Mouse (Mus musculus): Measurements from ENCODE around the gene Hdac7.

Gene Hdac7

DNA sequence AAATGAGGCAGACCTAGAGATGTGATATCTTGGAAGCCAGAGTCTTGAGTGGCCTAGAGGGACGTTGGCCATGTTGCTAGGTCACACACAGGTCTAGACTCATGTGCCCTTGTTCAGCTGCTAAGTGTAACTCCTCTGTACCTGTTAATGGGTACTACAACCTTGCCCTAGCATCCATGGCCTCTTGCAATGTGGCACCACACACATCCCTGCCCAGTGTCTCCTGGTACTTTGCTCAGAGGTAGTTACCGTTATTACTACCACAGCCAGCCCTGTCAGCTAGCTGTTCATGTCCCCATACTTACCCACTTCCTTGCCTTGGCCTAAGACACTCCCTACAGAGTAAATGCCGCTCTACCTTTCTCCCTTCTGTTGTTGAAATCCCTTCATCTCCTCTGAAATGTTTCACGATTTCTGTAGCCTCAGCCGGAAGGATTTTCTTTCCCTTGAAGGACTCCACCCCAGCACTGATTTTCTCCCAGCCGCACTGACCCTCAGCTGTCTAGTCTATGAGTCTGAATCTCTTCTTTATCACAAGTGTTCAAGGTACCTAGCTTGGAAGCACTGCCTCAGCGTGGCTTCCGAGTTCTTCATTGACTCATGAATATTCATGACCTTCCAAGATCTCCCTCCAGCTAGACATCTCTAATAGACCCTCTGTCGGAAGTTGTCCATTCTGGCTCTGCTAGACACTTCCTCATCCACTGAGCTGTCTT is 11.4 kb downstream of the Hdac7 start:
- DNase-seq (ENCODE audit: low spot score in 2 of 2): no peak

GRCm38 (mm10) chr15:97831987-97832640 is 12.2 kb downstream of the Hdac7 start:
- DNase-seq (ENCODE audit: low spot score in 2 of 2): peak; percentile 67

DNA sequence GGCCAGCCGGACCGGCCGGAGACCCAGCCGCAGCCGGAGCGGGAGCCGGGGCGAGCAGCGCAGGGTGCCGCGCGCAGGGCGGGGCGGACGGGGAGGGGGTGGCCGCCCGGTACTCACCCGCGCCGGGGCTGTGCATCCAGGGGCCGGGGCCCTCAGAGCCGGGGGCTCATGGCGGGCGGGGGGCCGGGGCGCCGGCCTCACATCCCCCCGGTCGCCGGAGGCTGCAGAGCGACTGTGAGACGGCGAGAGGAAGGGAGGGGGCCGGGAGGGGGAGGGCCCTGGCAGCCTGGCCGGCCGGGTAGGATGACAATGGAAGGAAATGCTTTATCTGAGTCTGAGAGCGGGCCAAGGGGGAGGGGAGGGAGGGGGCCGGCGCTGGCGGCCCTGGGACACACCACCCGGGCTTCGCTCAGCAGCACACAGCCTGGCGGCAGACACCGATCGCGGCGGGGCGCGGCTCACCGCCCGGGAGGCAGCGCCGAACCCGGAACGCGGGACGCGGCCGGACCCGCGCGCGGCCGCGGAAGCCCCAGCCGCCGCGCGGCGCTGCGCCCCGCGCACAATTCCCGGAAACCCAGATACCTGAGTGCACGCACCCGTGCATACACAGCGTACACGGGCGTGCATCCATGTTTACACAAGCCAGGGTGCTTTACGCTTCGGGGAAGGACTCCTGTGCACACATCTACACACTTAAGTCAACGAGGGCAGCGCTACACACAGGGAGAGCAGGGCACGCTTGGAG is 12.9 kb downstream of the Hdac7 start:
- DNase-seq (ENCODE audit: low spot score in 2 of 2): peak; percentile 79 to 84

DNA sequence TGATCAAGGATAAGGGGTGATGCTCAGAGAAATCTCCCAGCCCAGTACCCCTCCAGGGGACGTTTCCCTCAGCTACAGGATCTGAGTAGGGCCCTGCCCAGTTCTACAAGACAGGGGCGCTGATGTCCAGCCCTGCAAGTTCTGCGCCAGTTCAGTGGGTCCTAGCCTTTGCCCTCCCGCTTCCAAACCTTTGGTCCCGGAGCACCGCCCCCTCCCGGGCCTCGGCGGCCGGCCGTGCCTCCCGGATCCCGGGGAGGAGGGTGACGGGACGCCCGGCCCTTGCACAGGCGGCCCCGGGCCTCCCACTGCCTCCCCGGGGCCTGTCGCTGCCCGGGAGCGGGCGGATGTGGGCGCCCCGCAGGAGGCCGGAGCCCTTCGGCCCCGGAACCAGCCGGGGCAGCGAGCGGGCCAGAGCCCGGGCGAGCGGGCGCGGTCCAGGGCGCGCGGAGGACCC is 13.5 kb downstream of the Hdac7 start:
- peak; percentile 58 to 63 for DNase-seq (ENCODE audit: low spot score in 2 of 2)

- peak; percentile 55 to 65 for DNase-seq (ENCODE audit: low spot score in 2 of 2)
Observed at GRCm38 (mm10) chr15:97830253-97830787, 14.0 kb downstream of the Hdac7 start.

GRCm38 (mm10) chr15:97829432-97829831 is 14.9 kb downstream of the Hdac7 start:
- no peak for DNase-seq (ENCODE audit: low spot score in 2 of 2)

GRCm38 (mm10) chr15:97828901-97829338 is 15.4 kb downstream of the Hdac7 start:
- DNase-seq (ENCODE audit: low spot score in 2 of 2): peak; percentile 50 to 64

GRCm38 (mm10) chr15:97828221-97828842 is 16.0 kb downstream of the Hdac7 start:
- DNase-seq (ENCODE audit: low spot score in 2 of 2): no peak

DNA sequence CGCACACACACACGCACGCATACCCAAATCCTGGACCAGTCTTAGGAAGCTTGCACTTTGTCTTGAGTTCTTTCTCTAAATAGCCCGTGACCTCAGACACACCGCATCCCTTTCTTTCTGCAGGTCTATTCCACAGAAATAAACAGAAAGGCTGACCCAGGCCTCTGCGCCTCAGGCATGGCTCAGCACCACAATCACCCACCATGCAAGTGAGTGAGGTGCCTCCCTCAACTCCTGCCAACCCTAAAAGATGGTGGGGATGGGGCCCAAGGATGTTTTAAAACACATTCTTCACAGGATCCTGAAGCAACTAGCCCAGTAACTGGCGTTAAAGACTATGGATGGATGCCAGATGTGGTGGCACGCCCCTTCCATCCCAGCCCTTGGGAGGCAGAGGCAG is 16.9 kb downstream of the Hdac7 start:
- no peak for DNase-seq (ENCODE audit: low spot score in 2 of 2)

GRCm38 (mm10) chr15:97826588-97827261 is 17.6 kb downstream of the Hdac7 start:
- no peak for DNase-seq (ENCODE audit: low spot score in 2 of 2)

GRCm38 (mm10) chr15:97825941-97826587 is 18.2 kb downstream of the Hdac7 start:
- no peak for DNase-seq (ENCODE audit: low spot score in 2 of 2)

- DNase-seq (ENCODE audit: low spot score in 2 of 2): peak; percentile 88 to 89
Observed at GRCm38 (mm10) chr15:97825071-97825940, 19.0 kb downstream of the Hdac7 start.

DNA sequence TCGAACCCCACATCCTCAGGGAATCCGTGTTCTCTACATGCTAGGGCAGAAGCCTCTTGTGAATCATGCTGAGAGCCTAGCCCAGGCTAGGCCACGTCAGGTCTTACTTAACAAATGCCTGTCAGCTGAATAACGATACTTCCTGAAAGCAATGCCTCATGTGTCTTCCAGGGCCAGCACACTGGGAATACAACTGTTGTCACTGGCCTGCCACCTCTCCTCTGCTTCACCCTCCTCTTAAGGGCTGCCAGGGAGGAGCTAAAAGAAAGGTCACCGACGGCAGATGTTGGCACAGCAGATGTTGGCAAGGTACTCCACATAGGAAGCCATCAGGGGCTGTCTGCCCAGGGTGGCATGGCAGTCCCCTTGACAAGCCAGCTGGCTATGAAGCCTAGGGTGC is 20.3 kb downstream of the Hdac7 start:
- DNase-seq (ENCODE audit: low spot score in 2 of 2): peak; percentile 72

- no peak for DNase-seq (ENCODE audit: low spot score in 2 of 2)
Observed at GRCm38 (mm10) chr15:97823479-97823878, 20.8 kb downstream of the Hdac7 start.

GRCm38 (mm10) chr15:97822545-97823228 is 21.6 kb downstream of the Hdac7 start:
- DNase-seq (ENCODE audit: low spot score in 2 of 2): peak in 1 of 2 experiments; percentile 34

DNA sequence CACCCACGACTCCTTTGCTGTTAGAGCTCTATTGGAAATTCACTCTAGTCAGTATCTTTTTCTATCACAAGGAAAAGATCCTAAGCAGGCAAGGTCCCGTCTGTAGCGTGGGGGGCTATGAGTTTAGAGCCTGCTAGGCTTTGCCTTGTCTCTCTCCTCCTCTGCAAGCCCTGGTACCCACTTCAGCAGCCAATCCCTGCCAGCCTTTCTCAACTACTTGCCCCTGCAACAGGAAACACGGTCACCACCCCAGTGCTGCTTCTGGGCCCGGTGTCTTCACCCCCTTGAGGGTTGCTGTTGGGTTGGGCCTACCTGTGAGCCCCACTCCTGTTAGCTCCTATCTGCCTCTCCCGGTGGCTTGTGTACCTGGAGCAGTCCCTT is 22.3 kb downstream of the Hdac7 start:
- DNase-seq (ENCODE audit: low spot score in 2 of 2): peak in 1 of 2 experiments; percentile 35

GRCm38 (mm10) chr15:97821321-97821982 is 22.9 kb downstream of the Hdac7 start:
- peak; percentile 62 to 74 for DNase-seq (ENCODE audit: low spot score in 2 of 2)

DNA sequence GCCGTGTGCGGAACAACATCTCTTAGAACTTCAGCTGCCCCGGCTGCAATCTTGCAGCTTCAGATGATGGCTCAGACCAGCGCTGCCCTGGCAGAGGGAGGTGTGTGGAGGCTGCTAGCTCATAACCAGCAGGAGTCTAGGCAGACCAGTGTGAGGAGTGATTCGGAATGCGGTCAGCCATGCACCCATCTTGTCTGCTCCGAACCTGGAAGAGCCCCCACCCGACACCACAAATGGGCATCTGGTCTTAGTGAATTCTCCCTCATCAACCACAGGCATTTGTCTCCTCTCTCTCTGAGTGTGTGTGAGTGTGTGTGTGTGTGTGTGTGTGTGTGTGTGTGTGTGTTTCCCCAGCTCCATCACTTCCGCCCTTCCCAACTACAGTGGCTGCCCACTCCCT is 24.4 kb downstream of the Hdac7 start:
- no peak for DNase-seq (ENCODE audit: low spot score in 2 of 2)

Data from heart, adult 9 months (tissue).